Comparison of ENCODE assay signal across 12 mouse cellular contexts in genomic region chr11:102293971-102294370, GRCm38 (mm10). TPM values are rescaled to one million over a fixed set of nuclear protein-coding genes. Genes with fewer than 3 reads are reported as not detected.
DNase-seq lines count a peak whose midpoint lies in the region; ATAC-seq and TF ChIP-seq lines count a peak whose summit lies in the region.
"Had no signal": no experiment of that assay in that cellular context is flagged by ENCODE, and none has a peak within 500 bp of the region (broad histone marks: within the 10 kb centered on the region; RNA-seq: fewer than 3 reads in every experiment).

No protein-coding gene starts in this region.

- no peaks in the 10 kb centered on the region for H3K27me3 ChIP-seq in heart, embryonic 10.5 days (ENCODE audit: insufficient read depth, poor library complexity, severe bottlenecking)
- no peaks in the 10 kb centered on the region for H3K27me3 ChIP-seq in midbrain, embryonic 12.5 days
- H3K27me3 ChIP-seq in midbrain, embryonic 11.5 days (ENCODE audit: control insufficient read depth, insufficient read depth, low read length), result no peaks in the 10 kb centered on the region
- H3K27me3 ChIP-seq in embryonic facial prominence, embryonic 14.5 days (replicated peaks; ENCODE audit: control insufficient read depth, insufficient read depth, low read length), result no peaks in the 10 kb centered on the region
- H3K27me3 ChIP-seq in midbrain, embryonic 15.5 days (replicated peaks), result no peaks in the 10 kb centered on the region

- peaks cover 30% of the 10 kb centered on the region for H3K4me1 ChIP-seq in heart, embryonic 10.5 days
- H3K4me1 ChIP-seq in midbrain, embryonic 12.5 days, result peaks cover 30% of the 10 kb centered on the region
- H3K4me1 ChIP-seq in midbrain, embryonic 11.5 days (ENCODE audit: control insufficient read depth, insufficient read depth, low read length), result peaks cover 11% of the 10 kb centered on the region
- H3K4me1 ChIP-seq in embryonic facial prominence, embryonic 14.5 days (ENCODE audit: control insufficient read depth, insufficient read depth, low read length), result peaks cover 12% of the 10 kb centered on the region; the same call in 1 of the 2 replicates
- H3K4me1 ChIP-seq in midbrain, embryonic 15.5 days, result peaks cover 30% of the 10 kb centered on the region

- H3K9me3 ChIP-seq in heart, embryonic 10.5 days, result no peaks in the 10 kb centered on the region
- H3K9me3 ChIP-seq in midbrain, embryonic 12.5 days, result no peaks in the 10 kb centered on the region
- H3K9me3 ChIP-seq in midbrain, embryonic 11.5 days (ENCODE audit: control insufficient read depth, low read length), result no peaks in the 10 kb centered on the region
- H3K9me3 ChIP-seq in embryonic facial prominence, embryonic 14.5 days (ENCODE audit: control insufficient read depth, low read length), result no peaks in the 10 kb centered on the region
- no peaks in the 10 kb centered on the region for H3K9me3 ChIP-seq in midbrain, embryonic 15.5 days

- H3K9ac ChIP-seq in midbrain, embryonic 12.5 days (replicated peaks), result no peak overlapping the region
- no peak overlapping the region for H3K9ac ChIP-seq in midbrain, embryonic 11.5 days (ENCODE audit: low read length)
- H3K9ac ChIP-seq in embryonic facial prominence, embryonic 14.5 days (ENCODE audit: low read depth, low read length), result peak overlapping the region; percentile 96; the same call in 1 of the 2 replicates
- H3K9ac ChIP-seq in midbrain, embryonic 15.5 days, result no peak overlapping the region

- WGBS in heart, embryonic 10.5 days, result 94% methylated on average over 13 of the region's 13 CpGs
- WGBS in midbrain, embryonic 12.5 days, result 95% methylated on average over 13 of the region's 13 CpGs
- 94% methylated on average over 13 of the region's 13 CpGs for WGBS in midbrain, embryonic 11.5 days
- whole genome bisulfite sequencing in embryonic facial prominence, embryonic 14.5 days, result 94% methylated on average over 13 of the region's 13 CpGs
- 97% methylated on average over 13 of the region's 13 CpGs for WGBS in midbrain, embryonic 15.5 days

- peak; percentile 92 for DNase-seq in heart, adult 11 months
- no peak for DNase-seq in heart, embryonic 10.5 days (ENCODE audit: low spot score)
- no peak for DNase-seq in midbrain, embryonic 11.5 days (ENCODE audit: low spot score, missing footprints)
- DNase-seq in embryonic facial prominence, embryonic 14.5 days (ENCODE audit: low spot score), result no peak
- no peak for DNase-seq in layer of hippocampus, adult 2 months (ENCODE audit: low spot score in 2 of 2)
- no peak for DNase-seq in layer of hippocampus, postnatal 36 days
- DNase-seq: cerebellum, postnatal 10 days; heart, postnatal 4 days; kidney, adult 9 months; lung, adult 2 months had no signal

- no peak for TF ChIP-seq CTCF in layer of hippocampus, adult 2 months (conservative IDR thresholded peaks at IDR 0.05)

- no peak for ATAC-seq in midbrain, embryonic 12.5 days (ENCODE audit: low FRiP score, low read depth)
- ATAC-seq in midbrain, embryonic 11.5 days (ENCODE audit: low FRiP score), result no peak
- ATAC-seq in embryonic facial prominence, embryonic 14.5 days (ENCODE audit: low read depth), result no peak
- no peak for ATAC-seq in midbrain, embryonic 15.5 days (replicated peaks)

- H3K27ac ChIP-seq in heart, embryonic 10.5 days, result no peak overlapping the region
- no peak overlapping the region for H3K27ac ChIP-seq in midbrain, embryonic 12.5 days (replicated peaks)
- no peak overlapping the region for H3K27ac ChIP-seq in midbrain, embryonic 11.5 days (ENCODE audit: low read depth, low read length)
- no peak overlapping the region for H3K27ac ChIP-seq in embryonic facial prominence, embryonic 14.5 days (replicated peaks; ENCODE audit: low read depth, low read length)
- H3K27ac ChIP-seq in midbrain, embryonic 15.5 days, result no peak overlapping the region
- no peak overlapping the region for H3K27ac ChIP-seq in layer of hippocampus, adult 2 months

- H3K4me3 ChIP-seq in heart, embryonic 10.5 days, result no peak overlapping the region
- H3K4me3 ChIP-seq in midbrain, embryonic 12.5 days, result 0 out of 2 replicates have a peak overlapping the region, but pooled peaks have one; percentile 0
- H3K4me3 ChIP-seq in midbrain, embryonic 11.5 days (ENCODE audit: low read depth, low read length), result no peak overlapping the region
- H3K4me3 ChIP-seq in embryonic facial prominence, embryonic 14.5 days (ENCODE audit: low read depth, low read length), result no peak overlapping the region
- no peak overlapping the region for H3K4me3 ChIP-seq in midbrain, embryonic 15.5 days
- no peak overlapping the region for H3K4me3 ChIP-seq in layer of hippocampus, adult 2 months

- no peak overlapping the region for H3K4me2 ChIP-seq in midbrain, embryonic 12.5 days (replicated peaks)
- no peak overlapping the region for H3K4me2 ChIP-seq in midbrain, embryonic 11.5 days
- peak overlapping the region; percentile 85; the same call in 1 of the 2 replicates for H3K4me2 ChIP-seq in embryonic facial prominence, embryonic 14.5 days (ENCODE audit: low read depth, low read length)
- H3K4me2 ChIP-seq in midbrain, embryonic 15.5 days, result peak overlapping the region; percentile 94; the same call in 1 of the 2 replicates

- H3K36me3 ChIP-seq in heart, embryonic 10.5 days, result peaks cover 55% of the 10 kb centered on the region
- H3K36me3 ChIP-seq in midbrain, embryonic 12.5 days, result peaks cover 56% of the 10 kb centered on the region
- H3K36me3 ChIP-seq in midbrain, embryonic 11.5 days (ENCODE audit: control insufficient read depth, insufficient read depth, low read length), result peaks cover 24% of the 10 kb centered on the region
- peaks cover 48% of the 10 kb centered on the region for H3K36me3 ChIP-seq in embryonic facial prominence, embryonic 14.5 days (ENCODE audit: control insufficient read depth, insufficient read depth, low read length)
- peaks cover 20% of the 10 kb centered on the region for H3K36me3 ChIP-seq in midbrain, embryonic 15.5 days (replicated peaks)

RNA-seq across cellular contexts. Expression of gene Atxn7l3, which starts 2.5 kb away (rescaled TPM):
- 9.1 and 14.3 TPM in 2 replicates for polyA plus RNA-seq in heart, embryonic 10.5 days (2016; fragmentation: Nextera tagmentation; extraction: Ambion mirVana)
- 24.7 and 26.6 TPM in 2 replicates for polyA plus RNA-seq in midbrain, embryonic 12.5 days (2016; fragmentation: Nextera tagmentation; extraction: Ambion mirVana)
- polyA plus RNA-seq in midbrain, embryonic 11.5 days (2014; fragmentation: Nextera tagmentation; extraction: Ambion mirVana), result 13.3 and 15.2 TPM in 2 replicates
- polyA plus RNA-seq in embryonic facial prominence, embryonic 14.5 days (2014; fragmentation: Nextera tagmentation; extraction: Ambion mirVana), result 19.5 and 20.8 TPM in 2 replicates
- 31.6 and 31.8 TPM in 2 replicates for polyA plus RNA-seq in midbrain, embryonic 15.5 days (2015; fragmentation: Nextera tagmentation; extraction: Ambion mirVana)
- total RNA-seq in layer of hippocampus, adult 2 months (2021), result 100 to 1,000 TPM; 165 to 169 TPM
- 100 to 1,000 TPM; 172 to 173 TPM for total RNA-seq in layer of hippocampus, postnatal 36 days (2021)

RNA-seq across cellular contexts. Expression of gene Tmub2, which starts 9.2 kb away (rescaled TPM):
- polyA plus RNA-seq in heart, embryonic 10.5 days (2016; fragmentation: Nextera tagmentation; extraction: Ambion mirVana), result 40.1 and 41.8 TPM in 2 replicates
- 65.5 and 69.4 TPM in 2 replicates for polyA plus RNA-seq in midbrain, embryonic 12.5 days (2016; fragmentation: Nextera tagmentation; extraction: Ambion mirVana)
- polyA plus RNA-seq in midbrain, embryonic 11.5 days (2014; fragmentation: Nextera tagmentation; extraction: Ambion mirVana), result 54.0 and 55.7 TPM in 2 replicates
- 49.8 and 55.9 TPM in 2 replicates for polyA plus RNA-seq in embryonic facial prominence, embryonic 14.5 days (2014; fragmentation: Nextera tagmentation; extraction: Ambion mirVana)
- polyA plus RNA-seq in midbrain, embryonic 15.5 days (2015; fragmentation: Nextera tagmentation; extraction: Ambion mirVana), result 82.3 and 84.4 TPM in 2 replicates
- total RNA-seq in layer of hippocampus, adult 2 months (2021), result 10 to 100 TPM; 61.1 to 67.4 TPM
- 10 to 100 TPM; 64.2 to 64.8 TPM for total RNA-seq in layer of hippocampus, postnatal 36 days (2021)

RNA-seq across cellular contexts. Expression of gene Asb16, which starts 25.4 kb away (rescaled TPM):
- polyA plus RNA-seq in heart, embryonic 10.5 days (2016; fragmentation: Nextera tagmentation; extraction: Ambion mirVana), result 0.06 and 0.08 TPM in 2 replicates
- not detected in 2 replicates for polyA plus RNA-seq in midbrain, embryonic 12.5 days (2016; fragmentation: Nextera tagmentation; extraction: Ambion mirVana)
- polyA plus RNA-seq in midbrain, embryonic 11.5 days (2014; fragmentation: Nextera tagmentation; extraction: Ambion mirVana), result 0.08 TPM in 1 of 2 replicates, not detected in the other
- 0.25 and 0.33 TPM in 2 replicates for polyA plus RNA-seq in embryonic facial prominence, embryonic 14.5 days (2014; fragmentation: Nextera tagmentation; extraction: Ambion mirVana)
- polyA plus RNA-seq in midbrain, embryonic 15.5 days (2015; fragmentation: Nextera tagmentation; extraction: Ambion mirVana), result 0.05 TPM in 1 of 2 replicates, not detected in the other
- total RNA-seq in layer of hippocampus, adult 2 months (2021), result 1 to 10 TPM; 2.0 TPM
- 1 to 10 TPM; 1.0 to 1.2 TPM for total RNA-seq in layer of hippocampus, postnatal 36 days (2021)

RNA-seq across cellular contexts. Expression of gene Ubtf, which starts 25.6 kb away (rescaled TPM):
- polyA plus RNA-seq in heart, embryonic 10.5 days (2016; fragmentation: Nextera tagmentation; extraction: Ambion mirVana), result 60.4 and 75.4 TPM in 2 replicates
- 102 and 121 TPM in 2 replicates for polyA plus RNA-seq in midbrain, embryonic 12.5 days (2016; fragmentation: Nextera tagmentation; extraction: Ambion mirVana)
- polyA plus RNA-seq in midbrain, embryonic 11.5 days (2014; fragmentation: Nextera tagmentation; extraction: Ambion mirVana), result 84.7 and 86.1 TPM in 2 replicates
- polyA plus RNA-seq in embryonic facial prominence, embryonic 14.5 days (2014; fragmentation: Nextera tagmentation; extraction: Ambion mirVana), result 73.3 and 83.9 TPM in 2 replicates
- polyA plus RNA-seq in midbrain, embryonic 15.5 days (2015; fragmentation: Nextera tagmentation; extraction: Ambion mirVana), result 82.8 and 83.9 TPM in 2 replicates
- 100 to 1,000 TPM; 122 to 138 TPM for total RNA-seq in layer of hippocampus, adult 2 months (2021)
- total RNA-seq in layer of hippocampus, postnatal 36 days (2021), result 100 to 1,000 TPM; 127 to 128 TPM

RNA-seq across cellular contexts. Expression of gene BC030867, which starts 45.3 kb away (rescaled TPM):
- 16.5 and 19.4 TPM in 2 replicates for polyA plus RNA-seq in heart, embryonic 10.5 days (2016; fragmentation: Nextera tagmentation; extraction: Ambion mirVana)
- polyA plus RNA-seq in midbrain, embryonic 12.5 days (2016; fragmentation: Nextera tagmentation; extraction: Ambion mirVana), result 11.8 and 15.2 TPM in 2 replicates
- 17.4 and 18.4 TPM in 2 replicates for polyA plus RNA-seq in midbrain, embryonic 11.5 days (2014; fragmentation: Nextera tagmentation; extraction: Ambion mirVana)
- polyA plus RNA-seq in embryonic facial prominence, embryonic 14.5 days (2014; fragmentation: Nextera tagmentation; extraction: Ambion mirVana), result 11.7 and 12.6 TPM in 2 replicates
- polyA plus RNA-seq in midbrain, embryonic 15.5 days (2015; fragmentation: Nextera tagmentation; extraction: Ambion mirVana), result 2.2 and 2.5 TPM in 2 replicates
- total RNA-seq in layer of hippocampus, adult 2 months (2021), result 1 to 10 TPM; 1.0 to 1.1 TPM
- 1 to 10 TPM in 1 of 2 experiments, under 1 TPM in 1; 0.58 to 1.5 TPM for total RNA-seq in layer of hippocampus, postnatal 36 days (2021)

Comparison
In these comparisons a context has a peak if more than half of its experiments do, and no peak if none do; other contexts are left out.
1. H3K4me2 ChIP-seq: peak in embryonic facial prominence, embryonic 14.5 days (single experiment) and midbrain, embryonic 15.5 days (single experiment); none in midbrain, embryonic 12.5 days (single experiment) and midbrain, embryonic 11.5 days (single experiment).